Mouse (Mus musculus) bone marrow, adult 2 months (tissue): ENCODE results near the gene Lyst.

ENCODE experiments used
- CTCF ChIP-seq: fragments of 200-500 bp; IDR thresholded peaks from 2 replicates; pipeline ENCODE4 v1.5.1; 2011; ENCODE audit warnings: low read length, control low read depth; ENCODE audit not compliant: control insufficient read depth, insufficient read depth
- POLR2A ChIP-seq: fragments of 200-500 bp; IDR thresholded peaks from 2 replicates; pipeline ENCODE4 v1.6.1; 2011; ENCODE audit warnings: low read depth, mild to moderate bottlenecking, control low read depth, low read length, borderline replicate concordance; ENCODE audit not compliant: control insufficient read depth

DNA sequence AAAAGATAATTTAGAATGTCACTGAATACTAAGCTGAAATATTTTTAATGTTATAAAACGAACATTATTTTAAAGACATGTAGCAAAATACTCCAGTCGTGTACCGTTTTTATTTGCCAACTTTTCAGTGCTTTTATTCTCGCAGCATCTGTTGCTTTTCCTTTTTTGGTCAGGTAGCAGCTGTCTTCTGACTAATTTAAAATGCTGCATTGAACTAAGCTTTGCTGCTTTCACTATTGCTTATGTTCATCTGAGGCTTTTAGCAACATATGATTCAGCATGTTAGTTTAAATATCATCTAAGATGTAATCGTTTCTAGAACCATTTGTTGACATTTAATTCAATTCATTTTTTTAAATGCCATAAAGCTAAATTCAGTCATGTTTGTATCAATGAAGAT lies 113.3 kb downstream of the Lyst start:
- TF ChIP-seq POLR2A (no peak), CTCF (no peak)
